Mouse (Mus musculus) myocyte (in vitro differentiated cells): ENCODE data around the gene 4930486L24Rik.

Experiments
- CEBPB ChIP-seq: IDR thresholded peaks from 2 replicates; pipeline ENCODE4 v1.6.1; 2011; ENCODE audit warnings: mild to moderate bottlenecking, moderate library complexity; ENCODE audit not compliant: poor library complexity, insufficient read depth, severe bottlenecking
- E2F4 ChIP-seq: IDR thresholded peaks from one replicate; pipeline ENCODE4 v1.6.1; 2011; ENCODE audit warnings: mild to moderate bottlenecking, control low read depth, moderate library complexity; ENCODE audit not compliant: insufficient read depth
- MAX ChIP-seq: IDR thresholded peaks from one replicate; pipeline ENCODE4 v1.6.1; 2011; ENCODE audit warnings: low read depth, mild to moderate bottlenecking, control low read depth
- MYOD1 ChIP-seq, 3 experiments: IDR thresholded peaks; one replicate each; pipeline ENCODE4 v1.6.1; 2011; ENCODE audit warnings: control low read depth in 2 of 3, low read depth in 2 of 3, mild to moderate bottlenecking in 2 of 3, moderate library complexity in 1 of 3; ENCODE audit not compliant: insufficient read length in 2 of 3, control insufficient read depth in 1 of 3
- MYOG ChIP-seq, 3 experiments: IDR thresholded peaks; one replicate each; pipeline ENCODE4 v1.6.1; 2011; ENCODE audit warnings: control low read depth in 2 of 3, low read depth in 2 of 3, mild to moderate bottlenecking in 2 of 3; ENCODE audit not compliant: insufficient read length in 2 of 3, control insufficient read depth in 1 of 3, insufficient read depth in 1 of 3
- POLR2A ChIP-seq: IDR thresholded peaks from one replicate; pipeline ENCODE4 v1.6.1; 2011; ENCODE audit warnings: low read depth, mild to moderate bottlenecking, control low read depth, moderate library complexity; ENCODE audit not compliant: insufficient read length
- POLR2AphosphoS2 ChIP-seq: IDR thresholded peaks from one replicate; pipeline ENCODE4 v1.6.1; 2011; ENCODE audit warnings: low read depth, control low read depth; ENCODE audit not compliant: insufficient read length
- TCF12 ChIP-seq: IDR thresholded peaks from one replicate; pipeline ENCODE4 v1.6.1; 2011; ENCODE audit warnings: mild to moderate bottlenecking, control low read depth; ENCODE audit not compliant: poor library complexity, insufficient read depth, severe bottlenecking
- USF1 ChIP-seq: IDR thresholded peaks from one replicate; pipeline ENCODE4 v1.6.1; 2011; ENCODE audit warnings: low read depth, mild to moderate bottlenecking, control low read depth, moderate library complexity

DNA sequence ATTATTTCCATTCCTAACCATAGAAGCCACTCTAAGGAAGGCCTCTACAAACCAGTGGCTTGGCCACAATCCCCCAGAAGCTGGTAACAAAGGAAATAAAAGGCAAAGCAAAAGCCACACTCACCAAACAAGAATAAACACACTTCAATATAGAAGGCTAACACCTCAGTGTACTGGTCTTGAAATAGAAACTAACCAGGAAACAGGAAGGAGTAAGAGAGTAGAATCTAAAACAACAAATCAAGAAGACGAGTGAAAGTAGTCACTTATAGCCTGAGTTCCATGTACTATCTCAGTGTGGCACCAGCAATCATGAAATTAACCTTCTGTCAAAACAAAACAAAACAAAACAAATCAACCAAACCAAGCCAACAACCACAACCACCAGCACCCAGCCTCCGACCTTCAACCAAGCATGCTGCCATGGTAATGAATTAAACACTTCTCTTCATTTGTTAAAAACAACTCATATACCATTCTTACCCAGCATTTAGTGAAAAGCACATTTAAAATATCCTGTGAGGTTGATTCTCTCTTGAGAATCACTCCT lies 24.8 kb downstream of the 4930486L24Rik start:
- no peak for TF ChIP-seq POLR2A
- no peak for TF ChIP-seq MAX
- TF ChIP-seq POLR2AphosphoS2: no peak
- no peak for TF ChIP-seq MYOD1 (IDR thresholded peaks at IDR 0.05; ENCODE audit: control insufficient read depth in 1 of 3, insufficient read length in 2 of 3, low read depth in 2 of 3)
- no peak for TF ChIP-seq CEBPB
- TF ChIP-seq TCF12: no peak
- no peak for TF ChIP-seq USF1
- no peak for TF ChIP-seq MYOG (IDR thresholded peaks at IDR 0.05; ENCODE audit: control insufficient read depth in 1 of 3, insufficient read depth in 1 of 3, insufficient read length in 2 of 3, low read depth in 2 of 3)
- no peak for TF ChIP-seq E2F4
